Mouse (Mus musculus) intestine, postnatal 0 days (tissue): ENCODE data around the gene Kifap3. TPM values are rescaled to one million over a fixed set of nuclear protein-coding genes. Genes with fewer than 3 reads are reported as not detected.
"Not testable (repeated sequence)": the region's sequence is repeated elsewhere in the genome, so short reads cannot be mapped to it uniquely, and the experiment has no call there.

Experiments used
- ATAC-seq: fragments of 200-750 bp; cut with Nextera tagmentation; 2 replicates; pipeline ENCODE4 v1.8.0; 2017; ENCODE audit warnings: mild to moderate bottlenecking, moderate TSS enrichment, moderate library complexity
- H3K27ac ChIP-seq: fragments of 300-500 bp; sonication (generic); 2 replicates; pipeline ENCODE4 v1.5.1; 2014; ENCODE audit warnings: mild to moderate bottlenecking, low read depth, low read length, moderate library complexity
- H3K27me3 ChIP-seq: fragments of 300-500 bp; sonication (generic); replicated peaks from 2 replicates; pipeline ENCODE4 v1.6.1; 2014; ENCODE audit warnings: low read length, mixed read lengths; ENCODE audit not compliant: control insufficient read depth, insufficient read depth
- H3K36me3 ChIP-seq: fragments of 300-500 bp; sonication (generic); 2 replicates; pipeline ENCODE4 v1.6.1; 2014; ENCODE audit warnings: mild to moderate bottlenecking, moderate library complexity; ENCODE audit not compliant: control insufficient read depth, insufficient read depth
- H3K4me1 ChIP-seq: fragments of 300-500 bp; sonication (generic); replicated peaks from 2 replicates; pipeline ENCODE4 v1.6.1; 2014; ENCODE audit warnings: antibody characterized with exemption, low read length, mixed read lengths; ENCODE audit not compliant: control insufficient read depth, insufficient read depth
- H3K4me2 ChIP-seq: fragments of 300-500 bp; sonication (generic); replicated peaks from 2 replicates; pipeline ENCODE4 v1.6.1; 2014; ENCODE audit warnings: low read depth, mild to moderate bottlenecking, moderate library complexity
- H3K4me3 ChIP-seq: fragments of 300-500 bp; sonication (generic); 2 replicates; pipeline ENCODE4 v1.5.1; 2014; ENCODE audit warnings: low read depth, low read length
- H3K9ac ChIP-seq: fragments of 300-500 bp; sonication (generic); 2 replicates; pipeline ENCODE4 v1.6.1; 2014; ENCODE audit warnings: mild to moderate bottlenecking, low read depth, low read length
- H3K9me3 ChIP-seq: fragments of 300-500 bp; sonication (generic); 2 replicates; pipeline ENCODE4 v1.6.1; 2016; ENCODE audit warnings: mixed run types; ENCODE audit not compliant: control insufficient read depth
- CTCF ChIP-seq: sonication (generic); IDR thresholded peaks from 2 replicates; pipeline ENCODE4 v1.5.1; 2016; ENCODE audit warnings: low read depth, mild to moderate bottlenecking, control low read depth, antibody characterized with exemption, moderate library complexity
- WGBS: fragments of 180-500 bp; shearing (Covaris S2); extraction: QIAGEN DNeasy Blood & Tissue Kit; methylation state at CpG from one replicate; pipeline ENCODE4 v1.1.7; 2014; 5-methylcytosine and 5-hydroxymethylcytosine counted together
- polyA plus RNA-seq: library from polyadenylated mRNA; unstranded; fragments of >200 nt; fragmentation: Nextera tagmentation; extraction: Ambion mirVana; gene quantifications from 2 replicates; pipeline ENCODE4 v1.2.1, GENCODE M21; 2015

Kifap3 gene
- polyA plus RNA-seq, 1 experiment from 2014 or later, result 7.5 TPM

DNA sequence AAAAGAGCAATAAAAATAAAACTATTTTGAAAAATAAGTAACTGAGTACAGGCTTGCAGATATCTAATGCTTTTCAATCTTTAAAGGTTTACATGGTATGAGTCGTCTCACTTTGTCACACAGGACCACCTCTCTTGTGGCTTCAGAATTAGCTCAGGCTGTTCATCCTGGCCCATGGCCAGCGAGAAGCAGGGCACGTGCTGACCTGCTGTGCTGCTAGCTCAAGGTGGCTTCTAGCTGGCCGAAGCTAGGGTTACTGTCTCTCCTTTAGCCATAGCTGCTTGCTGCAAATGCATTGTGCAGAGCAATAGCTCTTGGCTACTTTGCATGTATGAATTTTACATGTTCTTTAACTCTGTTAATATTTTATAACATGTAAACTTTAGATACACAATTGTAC is 42.0 kb downstream of the Kifap3 start:
- H3K9ac ChIP-seq, result no peak overlapping the region
- TF ChIP-seq CTCF, result no peak
- H3K9me3 ChIP-seq, result no peaks in the 10 kb centered on the region
- H3K27ac ChIP-seq, result no peak overlapping the region
- H3K4me1 ChIP-seq, result no peaks in the 10 kb centered on the region
- 86% methylated on average over 4 of the region's 4 CpGs for WGBS
- no peaks in the 10 kb centered on the region for H3K27me3 ChIP-seq
- no peaks in the 10 kb centered on the region for H3K36me3 ChIP-seq
- H3K4me2 ChIP-seq, result no peak overlapping the region
- no peak overlapping the region for H3K4me3 ChIP-seq
- no peak for ATAC-seq

DNA sequence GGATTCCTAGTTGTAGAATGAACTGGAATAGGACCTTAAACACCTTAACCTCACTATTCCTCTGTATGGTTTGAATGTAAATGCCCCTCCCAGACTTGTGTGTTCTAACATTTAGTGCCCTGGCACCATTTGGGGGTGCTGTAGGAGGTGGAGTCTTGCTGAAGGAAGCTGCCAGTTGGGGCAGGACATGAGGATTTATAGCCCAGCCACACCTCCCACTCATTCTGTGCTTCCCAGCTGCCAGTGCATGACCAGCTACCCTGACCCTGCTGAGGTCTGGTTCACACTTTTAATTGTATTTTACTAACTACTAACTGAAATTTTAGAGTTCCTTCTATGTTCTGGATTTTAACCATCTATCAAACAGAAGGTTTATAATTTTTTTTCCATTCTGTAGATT is 50.1 kb downstream of the Kifap3 start:
- no peak overlapping the region for H3K27ac ChIP-seq
- H3K4me2 ChIP-seq, result no peak overlapping the region
- no peak for TF ChIP-seq CTCF
- no peak overlapping the region for H3K9ac ChIP-seq
- no peak overlapping the region for H3K4me3 ChIP-seq
- H3K9me3 ChIP-seq, result no peaks in the 10 kb centered on the region
- no peak for ATAC-seq
- no peaks in the 10 kb centered on the region; the same call in 1 of the 2 replicates for H3K36me3 ChIP-seq
- no peaks in the 10 kb centered on the region for H3K4me1 ChIP-seq
- H3K27me3 ChIP-seq, result no peaks in the 10 kb centered on the region

DNA sequence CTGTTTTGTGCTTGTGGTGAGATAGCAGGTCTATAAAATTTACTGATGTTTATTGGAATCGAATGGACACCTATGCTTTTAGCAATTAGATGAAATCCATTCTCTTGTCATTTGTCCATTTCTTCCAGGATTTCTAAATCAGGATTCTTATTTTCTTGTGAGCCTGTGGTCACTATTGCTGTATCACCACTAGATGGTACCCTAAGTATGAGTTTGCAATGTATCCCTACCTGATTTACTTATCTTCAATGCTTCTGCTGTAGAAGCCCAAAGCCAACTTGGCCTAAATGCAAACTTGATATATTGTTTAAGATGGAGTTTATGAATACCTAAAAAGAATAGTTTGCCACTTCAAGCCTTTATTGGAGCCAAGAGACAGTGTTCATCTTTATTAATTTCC is 54.7 kb downstream of the Kifap3 start:
- no peak overlapping the region for H3K9ac ChIP-seq
- H3K27ac ChIP-seq, result no peak overlapping the region
- no peak overlapping the region for H3K4me2 ChIP-seq
- no peak overlapping the region for H3K4me3 ChIP-seq
- H3K27me3 ChIP-seq, result no peaks in the 10 kb centered on the region
- WGBS, result 67% methylated on average over 1 of the region's 1 CpGs
- peak; percentile 74 for TF ChIP-seq CTCF
- ATAC-seq, result no peak
- no peaks in the 10 kb centered on the region for H3K9me3 ChIP-seq
- H3K4me1 ChIP-seq, result no peaks in the 10 kb centered on the region
- H3K36me3 ChIP-seq, result no peaks in the 10 kb centered on the region; the same call in 1 of the 2 replicates

DNA sequence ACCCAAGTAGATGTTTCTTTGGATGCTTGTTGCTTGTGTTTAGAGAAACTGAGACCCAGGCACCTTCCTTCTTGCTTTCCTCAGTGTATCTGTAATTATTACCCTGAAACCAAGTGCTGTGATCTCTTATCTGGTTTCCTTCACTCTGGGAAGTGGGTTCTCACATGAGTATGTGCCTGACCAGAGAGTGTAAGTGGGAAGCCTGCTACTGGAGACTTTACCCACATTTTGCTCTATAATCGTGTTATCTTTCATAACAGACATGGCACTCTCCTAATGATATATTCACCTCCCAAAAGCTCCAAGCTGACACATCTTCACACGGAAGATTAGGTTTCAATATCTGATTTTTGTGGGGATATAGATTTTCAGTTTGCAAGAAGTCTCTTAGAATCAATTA is 55.7 kb downstream of the Kifap3 start:
- no peak overlapping the region for H3K27ac ChIP-seq
- TF ChIP-seq CTCF, result no peak
- no peaks in the 10 kb centered on the region for H3K4me1 ChIP-seq
- no peaks in the 10 kb centered on the region; the same call in 1 of the 2 replicates for H3K36me3 ChIP-seq
- H3K27me3 ChIP-seq, result no peaks in the 10 kb centered on the region
- H3K9ac ChIP-seq, result no peak overlapping the region
- WGBS, result 92% methylated on average over 2 of the region's 2 CpGs
- H3K4me3 ChIP-seq, result no peak overlapping the region
- H3K9me3 ChIP-seq, result no peaks in the 10 kb centered on the region
- ATAC-seq, result no peak
- H3K4me2 ChIP-seq, result no peak overlapping the region

DNA sequence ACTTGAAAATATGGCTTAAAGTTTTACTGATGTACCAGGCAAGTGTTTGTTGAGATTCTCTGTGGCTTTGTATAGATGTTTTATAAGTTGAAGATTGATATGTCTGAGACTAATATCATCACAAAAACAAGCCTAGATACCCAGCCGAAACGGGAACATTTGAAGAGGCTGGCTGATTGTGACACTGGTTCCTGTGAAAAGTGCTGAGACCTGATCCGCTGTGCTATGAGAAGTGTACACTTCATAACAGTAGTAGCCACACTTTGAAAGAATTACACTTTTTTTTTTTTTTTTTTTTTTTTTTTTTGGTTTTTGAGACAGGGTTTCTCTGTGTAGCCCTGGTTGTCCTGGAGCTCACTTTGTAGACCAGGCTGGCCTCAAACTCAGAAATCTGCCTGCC is 59.1 kb downstream of the Kifap3 start:
- H3K4me1 ChIP-seq, H3K36me3 ChIP-seq, H3K4me3 ChIP-seq, H3K4me2 ChIP-seq, H3K27ac ChIP-seq, H3K9ac ChIP-seq, ATAC-seq, H3K27me3 ChIP-seq, H3K9me3 ChIP-seq: not testable (repeated sequence)
- WGBS, result 87% methylated on average over 3 of the region's 3 CpGs

DNA sequence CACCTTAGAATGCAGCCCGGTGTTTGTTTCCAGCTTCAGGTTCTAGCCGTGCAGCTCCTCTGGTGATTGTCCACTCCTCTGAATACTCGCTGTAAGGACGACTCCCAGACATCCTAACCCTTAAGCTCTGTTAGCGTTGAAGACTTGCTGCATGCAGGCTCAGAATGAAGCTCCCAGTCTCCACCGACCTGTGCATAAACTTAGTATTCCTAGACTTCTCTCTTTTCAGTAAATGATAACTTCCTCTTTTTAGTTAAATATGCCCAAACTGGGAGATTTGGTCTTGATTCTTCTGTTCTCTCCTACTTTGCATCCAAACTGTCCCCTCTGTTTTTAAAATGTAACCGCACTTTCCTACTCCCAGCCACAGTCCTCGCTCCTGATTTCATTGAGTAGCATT is 61.2 kb downstream of the Kifap3 start:
- WGBS, result 84% methylated on average over 8 of the region's 8 CpGs
- H3K27me3 ChIP-seq, result no peaks in the 10 kb centered on the region
- no peak for TF ChIP-seq CTCF
- no peaks in the 10 kb centered on the region for H3K4me1 ChIP-seq
- no peak for ATAC-seq
- no peak overlapping the region for H3K9ac ChIP-seq
- no peak overlapping the region for H3K4me3 ChIP-seq
- H3K27ac ChIP-seq, result no peak overlapping the region
- H3K36me3 ChIP-seq, result no peaks in the 10 kb centered on the region
- H3K9me3 ChIP-seq, result no peaks in the 10 kb centered on the region
- no peak overlapping the region for H3K4me2 ChIP-seq

DNA sequence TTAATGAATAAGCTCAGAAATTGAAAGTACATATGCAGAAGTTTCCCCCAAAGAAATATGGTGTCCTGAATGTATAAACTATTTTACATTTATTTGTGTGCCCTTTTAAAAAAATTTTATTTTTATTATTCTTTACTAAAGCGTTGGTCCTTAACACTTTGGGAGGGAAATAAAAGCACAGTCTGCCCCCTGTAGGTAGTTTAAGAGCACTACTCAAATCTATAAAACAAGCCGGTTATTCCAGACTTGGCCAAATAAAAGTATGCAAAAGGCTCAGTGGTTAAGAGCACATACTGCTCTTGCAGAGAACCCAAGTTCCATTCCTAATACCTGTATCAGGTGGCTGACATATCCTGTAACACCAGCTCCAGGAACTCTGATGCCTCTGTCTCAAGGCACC is 62.9 kb downstream of the Kifap3 start:
- Histone ChIP-seq H3K4me3 (no peak overlapping the region), H3K9ac (no peak overlapping the region), H3K4me1 (no peaks in the 10 kb centered on the region), H3K9me3 (no peaks in the 10 kb centered on the region), H3K4me2 (no peak overlapping the region), H3K36me3 (no peaks in the 10 kb centered on the region), H3K27me3 (no peaks in the 10 kb centered on the region), H3K27ac (no peak overlapping the region)
- ATAC-seq, result no peak
- TF ChIP-seq CTCF, result peak; percentile 47
- 59% methylated on average over 2 of the region's 2 CpGs for WGBS
